Mouse (Mus musculus): Measurements from ENCODE around the gene Mbip.
A peak's percentile ranks its signal among the peaks of the same experiment; 100 is the strongest.

The Mbip gene

DNA sequence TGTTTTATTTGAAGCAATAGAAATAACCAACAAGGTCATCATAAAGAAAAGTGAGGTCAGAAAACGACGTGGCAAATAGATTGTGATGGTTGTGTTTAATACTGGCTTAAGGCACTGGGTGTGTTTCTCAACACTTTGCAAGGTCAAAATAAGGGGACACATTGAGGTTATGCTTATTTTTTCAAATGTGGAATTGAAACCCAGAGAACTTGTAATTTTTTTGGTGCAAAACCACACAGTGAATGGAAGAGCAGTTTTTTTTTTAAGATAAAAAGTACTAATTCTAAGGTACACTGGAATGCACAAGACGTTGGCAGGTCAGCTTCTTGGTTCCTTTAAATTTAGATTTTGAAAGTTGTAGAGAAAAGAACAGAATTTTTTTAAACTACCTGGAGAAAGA is 50.5 kb downstream of the Mbip start:
- no peak for DNase-seq (ENCODE audit: low read depth)

DNA sequence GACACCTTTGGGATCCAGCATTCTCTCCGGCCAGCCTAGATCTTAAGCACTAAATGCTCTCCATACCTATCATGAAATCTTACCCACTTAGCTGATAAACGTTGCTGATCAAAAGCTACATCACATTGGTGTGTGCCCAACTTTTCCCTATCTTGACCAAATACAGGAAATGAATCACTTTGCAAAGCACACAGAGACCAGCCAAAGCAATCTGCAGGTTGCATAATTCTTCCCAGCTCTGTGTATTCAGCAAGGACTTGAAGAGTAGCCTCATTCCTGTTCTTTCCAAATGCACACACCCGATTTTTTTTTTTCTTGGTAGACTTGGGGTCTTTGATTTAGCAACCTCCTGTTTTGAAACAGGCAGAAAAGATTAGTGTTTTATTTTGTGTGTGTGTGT is 57.1 kb downstream of the Mbip start:
- DNase-seq (ENCODE audit: low read depth): peak; percentile 86

DNA sequence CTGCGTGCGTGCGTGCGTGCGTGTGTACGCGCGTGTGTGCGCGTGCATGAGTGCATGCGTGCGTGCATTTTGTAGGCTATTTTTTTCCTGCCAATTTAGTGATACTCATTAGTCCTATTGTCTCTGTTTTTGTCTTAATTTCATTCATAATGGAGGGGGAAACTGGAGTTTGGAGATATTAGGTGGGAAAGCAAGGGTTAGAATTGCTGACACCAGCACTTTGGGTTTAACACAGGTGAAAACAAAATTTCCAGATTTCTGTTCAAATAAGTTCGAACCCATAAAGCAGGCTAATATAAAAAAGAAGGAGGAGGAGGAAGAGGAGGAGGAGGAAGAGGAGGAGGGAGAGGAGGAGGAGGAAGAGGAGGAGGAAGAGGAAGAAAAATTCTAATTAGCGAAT is 58.9 kb downstream of the Mbip start:
- DNase-seq (ENCODE audit: low read depth): no peak

DNA sequence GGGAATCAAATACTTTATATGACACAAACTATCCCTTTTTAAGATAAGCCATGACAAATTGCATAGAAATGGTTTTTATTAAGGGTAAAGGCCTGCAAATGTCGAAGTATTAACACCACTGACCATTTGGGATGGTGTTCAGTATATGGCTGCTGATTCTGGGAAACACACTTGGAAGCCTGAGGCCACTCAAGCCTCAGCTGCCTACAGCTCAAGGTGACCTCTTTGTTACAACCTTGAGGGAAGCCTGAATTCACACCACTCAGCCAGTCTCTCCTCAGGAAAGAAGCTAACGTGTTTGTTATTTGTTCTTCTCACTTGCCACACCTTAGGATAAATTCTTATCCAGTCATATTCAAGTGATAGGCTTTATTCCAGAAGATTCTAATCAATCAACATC is 61.5 kb downstream of the Mbip start:
- no peak for DNase-seq (ENCODE audit: low read depth)

DNA sequence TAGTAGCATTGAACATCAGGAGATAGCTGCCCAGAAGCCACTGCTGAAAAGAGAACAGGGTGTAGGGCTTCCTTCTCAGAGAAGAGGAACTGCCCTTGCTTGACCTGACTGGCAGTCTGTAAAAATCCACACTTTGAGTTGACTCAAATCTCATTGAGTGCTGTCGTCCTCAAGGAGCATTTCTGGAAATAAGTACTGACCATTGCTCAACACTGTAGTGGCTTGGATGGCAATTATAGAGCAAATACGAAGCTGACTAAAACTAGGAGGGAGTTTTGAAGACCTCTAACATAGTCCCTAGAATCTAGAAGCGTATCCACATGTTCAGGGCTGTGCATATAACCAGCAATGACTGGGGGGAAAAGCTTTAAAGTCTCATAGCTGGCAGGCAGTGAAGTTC is 64.0 kb downstream of the Mbip start:
- no peak for DNase-seq (ENCODE audit: low read depth)
